Mouse (Mus musculus): ENCODE results near the gene Cd86. TPM values are rescaled to one million over a fixed set of nuclear protein-coding genes. Genes with fewer than 3 reads are reported as not detected.

The Cd86 gene
- 1.7 and 2.5 TPM in 2 replicates for polyA plus RNA-seq (2012; rRNA removed)

GRCm38 (mm10) chr16:36665782-36666181 lies at the start of gene Cd86:
TSS of gene Cd86 (minus strand) at chr16:36666081.
- no peak for DNase-seq (ENCODE audit: low read depth, low spot score)
- WGBS = 63% methylated on average over 13 of the region's 13 CpGs

- DNase-seq (ENCODE audit: low read depth, low spot score) = no peak
- 86% methylated on average over 12 of the region's 12 CpGs for WGBS
Observed at GRCm38 (mm10) chr16:36711760-36712159, 45.9 kb upstream of the Cd86 start.

GRCm38 (mm10) chr16:36710794-36711193 lies 44.9 kb upstream of the Cd86 start:
- DNase-seq (ENCODE audit: low read depth, low spot score) = no peak
- 93% methylated on average over 2 of the region's 2 CpGs for WGBS

GRCm38 (mm10) chr16:36709405-36709804 lies 43.5 kb upstream of the Cd86 start:
- WGBS = 82% methylated on average over 17 of the region's 17 CpGs
- no peak for DNase-seq (ENCODE audit: low read depth, low spot score)

- WGBS = 37% methylated on average over 7 of the region's 7 CpGs
- DNase-seq (ENCODE audit: low read depth, low spot score) = no peak
Observed at GRCm38 (mm10) chr16:36708751-36709150, 42.9 kb upstream of the Cd86 start.

- 32% methylated on average over 6 of the region's 6 CpGs for WGBS
- DNase-seq (ENCODE audit: low read depth, low spot score) = peak; percentile 79
Observed at GRCm38 (mm10) chr16:36707702-36708423, 42.0 kb upstream of the Cd86 start.

GRCm38 (mm10) chr16:36700484-36700883 lies 34.6 kb upstream of the Cd86 start:
- 90% methylated on average over 2 of the region's 2 CpGs for whole genome bisulfite sequencing
- no peak for DNase-seq (ENCODE audit: low read depth, low spot score)

GRCm38 (mm10) chr16:36697331-36697730 lies 31.4 kb upstream of the Cd86 start:
- WGBS = 86% methylated on average over 8 of the region's 8 CpGs

GRCm38 (mm10) chr16:36694798-36695290 lies 29.0 kb upstream of the Cd86 start:
- no peak for DNase-seq (ENCODE audit: low read depth, low spot score)
- WGBS = 24% methylated on average over 9 of the region's 9 CpGs

More at GRCm38 (mm10) chr16:36697331-36697730, 31.4 kb upstream of the Cd86 start:
- DNase-seq (ENCODE audit: low read depth, low spot score) = no peak

- WGBS = 2% methylated on average over 40 of the region's 40 CpGs
- no peak for DNase-seq (ENCODE audit: low read depth, low spot score)
Observed at GRCm38 (mm10) chr16:36693818-36694413, 28.0 kb upstream of the Cd86 start, which contains the start of gene Ildr1. TSS of gene Ildr1 (plus strand) at chr16:36693978.

GRCm38 (mm10) chr16:36691484-36691883 lies 25.6 kb upstream of the Cd86 start:
- WGBS = 30% methylated on average over 3 of the region's 3 CpGs

GRCm38 (mm10) chr16:36688076-36688475 lies 22.2 kb upstream of the Cd86 start:
- DNase-seq (ENCODE audit: low read depth, low spot score) = no peak
- 93% methylated on average over 2 of the region's 2 CpGs for WGBS

More at GRCm38 (mm10) chr16:36691484-36691883, 25.6 kb upstream of the Cd86 start:
- DNase-seq (ENCODE audit: low read depth, low spot score) = no peak

- DNase-seq (ENCODE audit: low read depth, low spot score) = no peak
- 70% methylated on average over 6 of the region's 6 CpGs for WGBS
Observed at GRCm38 (mm10) chr16:36684325-36684918, 18.5 kb upstream of the Cd86 start.

GRCm38 (mm10) chr16:36681829-36682228 lies 15.9 kb upstream of the Cd86 start:
- DNase-seq (ENCODE audit: low read depth, low spot score) = no peak
- 91% methylated on average over 3 of the region's 3 CpGs for WGBS

- DNase-seq (ENCODE audit: low read depth, low spot score) = no peak
- 94% methylated on average over 2 of the region's 2 CpGs for WGBS
Observed at GRCm38 (mm10) chr16:36675902-36676301, 10.0 kb upstream of the Cd86 start.

GRCm38 (mm10) chr16:36675304-36675703 lies 9.4 kb upstream of the Cd86 start:
- DNase-seq (ENCODE audit: low read depth, low spot score) = no peak
- whole genome bisulfite sequencing = 14% methylated on average over 2 of the region's 2 CpGs

GRCm38 (mm10) chr16:36674457-36675204 lies 8.8 kb upstream of the Cd86 start:
- 79% methylated on average over 7 of the region's 7 CpGs for WGBS
- DNase-seq (ENCODE audit: low read depth, low spot score) = no peak

- WGBS = 76% methylated on average over 4 of the region's 4 CpGs
- DNase-seq (ENCODE audit: low read depth, low spot score) = no peak
Observed at GRCm38 (mm10) chr16:36673196-36673595, 7.3 kb upstream of the Cd86 start.

- 78% methylated on average over 3 of the region's 3 CpGs for WGBS
- DNase-seq (ENCODE audit: low read depth, low spot score) = no peak
Observed at GRCm38 (mm10) chr16:36670590-36670989, 4.7 kb upstream of the Cd86 start.

All from large intestine, adult 2 months (tissue).